Mouse (Mus musculus) gastrocnemius, adult 2 months (tissue): ENCODE results near the gene Ankrd37. TPM values are rescaled to one million over a fixed set of nuclear protein-coding genes. Genes with fewer than 3 reads are reported as not detected.

Experiments used
- DNase-seq: peaks from one replicate; pipeline ENCODE4 v3.0.0; 2022
- H3K27ac ChIP-seq: fragments of 200-600 bp; 2 replicates; pipeline ENCODE4 v1.8.1; 2022; ENCODE audit warnings: mild to moderate bottlenecking
- H3K4me3 ChIP-seq: fragments of 200-600 bp; 2 replicates; pipeline ENCODE4 v1.8.1; 2022; ENCODE audit warnings: mild to moderate bottlenecking, moderate library complexity
- CTCF ChIP-seq: fragments of 200-600 bp; IDR thresholded peaks from 2 replicates; pipeline ENCODE4 v1.8.1; 2022; ENCODE audit warnings: antibody characterized with exemption, mild to moderate bottlenecking, moderate library complexity
- intact Hi-C: fragments of 180-260 bp; cut with DNase I; formaldehyde crosslinking; loops from one replicate; pipeline ENCODE4 v1.15.1; 2025
- total RNA-seq, 2 experiments: library from RNA; stranded (reverse); gene quantifications; 2 replicates each; pipeline ENCODE4 v1.2.3; 2021

The Ankrd37 gene
- total RNA-seq, 2 experiments from 2014 or later = 1.9 to 6.2 TPM

DNA sequence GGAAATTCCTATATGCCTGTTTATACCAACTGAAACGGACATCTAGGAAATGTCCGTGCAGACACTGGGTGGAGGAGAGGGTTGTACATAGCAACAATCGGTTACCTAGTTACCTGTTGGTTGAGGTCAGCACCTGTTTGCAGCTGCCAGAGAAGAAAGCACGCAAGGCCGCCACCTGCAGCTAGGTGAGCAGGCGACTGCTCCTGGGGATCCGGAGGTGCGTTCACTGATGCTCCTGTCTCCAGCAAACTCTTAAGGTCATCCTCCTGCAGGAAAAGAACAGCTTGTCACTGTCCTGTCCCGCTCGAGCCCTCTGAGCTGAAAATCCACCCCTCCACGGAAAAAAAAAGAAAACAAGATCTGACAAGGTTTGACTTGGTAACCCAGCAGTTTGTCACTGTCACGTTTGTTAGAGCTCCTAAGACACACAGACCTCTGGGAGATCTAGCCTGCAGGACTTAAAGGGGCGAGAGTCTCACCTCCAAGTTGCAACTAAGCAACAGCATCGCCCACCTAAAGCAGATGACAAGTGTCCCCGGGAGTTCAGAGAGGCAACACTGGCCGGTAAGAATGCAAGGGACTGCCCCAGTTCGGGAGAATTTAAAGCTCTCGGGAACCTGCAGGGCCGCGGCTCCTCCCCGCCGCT is 6.2 kb downstream of the Ankrd37 start, which contains the start of gene Lrp2bp:
Gene Lrp2bp, plus strand, starts transcription at position 166 of the 646 bp plus-strand sequence.
- no peak for TF ChIP-seq CTCF
- Histone ChIP-seq H3K27ac (peak within 1 kb of the TSS; percentile 99), H3K4me3 (peak within 1 kb of the TSS; percentile 83)
- peak; percentile 32 for DNase-seq
- intact Hi-C loops = loop anchor here (5.0 kb wide), 1 partner anchor 153 kb away; the partner anchor contains the start of genes Cfap97 and Snx25

DNA sequence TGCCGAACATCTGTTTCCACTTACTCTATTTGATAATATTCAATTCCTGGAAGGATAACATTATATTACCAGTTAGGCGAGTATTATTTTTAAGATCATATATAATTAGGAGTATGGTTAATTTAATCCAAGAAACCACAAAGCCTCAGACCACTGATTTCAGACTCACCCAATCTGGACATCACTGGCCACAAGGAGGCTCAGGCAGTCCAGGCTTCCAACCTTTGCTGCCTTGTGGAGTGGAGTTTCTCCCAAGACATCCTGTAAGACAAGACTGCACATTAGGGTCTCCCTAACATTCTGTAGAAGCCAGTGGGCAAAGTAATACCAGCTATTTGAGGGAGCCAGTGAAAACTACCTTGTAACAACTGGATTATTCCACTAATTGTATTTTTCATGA is 7.3 kb downstream of the Ankrd37 start:
- Histone ChIP-seq H3K4me3 (peak overlapping the region; percentile 10; the same call in 1 of the 2 replicates), H3K27ac (no peak overlapping the region)
- DNase-seq = no peak
- TF ChIP-seq CTCF = peak; percentile 24; the same call in 1 of the 2 replicates
- intact Hi-C loops = loop anchor here (5.0 kb wide), 1 partner anchor 154 kb away; the partner anchor contains the start of genes Cfap97 and Snx25

DNA sequence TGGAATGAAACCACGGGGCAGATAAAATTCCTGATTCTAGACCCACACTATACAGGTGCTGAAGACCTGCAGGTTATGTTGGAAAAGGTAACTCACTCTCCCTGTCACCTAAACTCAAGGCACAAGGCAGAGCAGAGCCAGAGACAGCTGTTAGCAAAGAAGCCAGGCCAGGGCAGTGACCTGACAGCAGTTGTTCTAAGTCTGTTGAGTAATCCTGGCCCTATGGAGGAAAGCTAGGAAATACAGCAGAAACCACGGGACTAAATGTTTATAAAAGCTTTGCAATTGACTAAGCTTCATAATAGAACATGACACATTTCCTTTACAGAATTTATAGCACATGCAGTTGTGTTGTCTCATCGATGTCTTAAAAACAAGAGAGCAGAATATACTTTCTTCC is 9.9 kb downstream of the Ankrd37 start:
- no peak for TF ChIP-seq CTCF
- Histone ChIP-seq H3K27ac (no peak overlapping the region), H3K4me3 (no peak overlapping the region)
- intact Hi-C loops = loop anchor here (5.0 kb wide), 1 partner anchor 157 kb away; the partner anchor contains the start of genes Cfap97 and Snx25
- DNase-seq = no peak

DNA sequence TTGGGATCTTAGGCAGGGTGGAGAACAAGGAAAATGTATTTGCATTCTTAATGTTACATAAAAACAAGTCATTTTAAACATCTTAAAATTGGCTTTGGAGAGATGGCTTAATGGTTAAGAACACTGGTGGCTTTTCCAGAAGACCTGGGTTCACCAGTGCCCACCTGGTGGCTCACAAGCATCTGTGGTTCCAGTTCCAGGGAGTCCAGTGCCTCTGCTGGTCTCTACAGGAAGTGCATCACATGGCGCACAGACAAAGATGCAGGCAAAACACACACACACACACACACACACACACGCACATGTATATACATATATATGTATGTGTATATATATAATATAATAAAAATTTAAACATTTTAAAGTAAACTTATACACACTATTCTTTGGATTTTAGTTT is 11.4 kb downstream of the Ankrd37 start:
- intact Hi-C loops = no loop called here
- peak; percentile 38 for TF ChIP-seq CTCF
- no peak overlapping the region for H3K27ac ChIP-seq
- no peak overlapping the region for H3K4me3 ChIP-seq
- no peak for DNase-seq

GRCm38 (mm10) chr8:45990631-45991310 is 14.7 kb downstream of the Ankrd37 start:
- TF ChIP-seq CTCF = no peak
- H3K27ac ChIP-seq = no peak overlapping the region
- H3K4me3 ChIP-seq = no peak overlapping the region
- no peak for DNase-seq
- intact Hi-C loops = no loop called here

- H3K4me3 ChIP-seq = no peak overlapping the region
- intact Hi-C loops = no loop called here
- DNase-seq = no peak
- no peak for TF ChIP-seq CTCF
- no peak overlapping the region for H3K27ac ChIP-seq
These were observed 17.3 kb downstream of the Ankrd37 start for GRCm38 (mm10) chr8:45988189-45988588.

DNA sequence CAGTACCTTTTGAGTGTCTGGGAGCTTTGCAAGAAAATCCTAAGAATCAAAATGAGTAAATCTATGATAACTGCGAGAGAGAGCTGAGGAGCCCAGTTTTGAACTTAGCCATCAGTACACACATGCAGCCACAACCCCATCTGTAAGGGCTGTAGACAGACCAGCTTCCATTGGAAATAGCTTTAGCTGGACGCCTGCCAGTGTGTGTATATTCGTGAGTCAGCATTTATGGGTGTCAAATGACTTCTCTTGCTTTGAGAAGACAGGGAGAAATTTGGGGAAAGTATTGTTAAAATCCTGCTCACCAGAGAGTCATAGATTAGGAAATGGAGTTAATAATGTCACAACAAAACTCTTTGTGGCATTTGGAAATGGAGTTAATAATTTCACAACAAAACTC is 18.8 kb downstream of the Ankrd37 start:
- no peak for TF ChIP-seq CTCF
- H3K4me3 ChIP-seq = no peak overlapping the region
- intact Hi-C loops = no loop called here
- DNase-seq = peak; percentile 49
- H3K27ac ChIP-seq = peak overlapping the region; percentile 53; the same call in 1 of the 2 replicates

DNA sequence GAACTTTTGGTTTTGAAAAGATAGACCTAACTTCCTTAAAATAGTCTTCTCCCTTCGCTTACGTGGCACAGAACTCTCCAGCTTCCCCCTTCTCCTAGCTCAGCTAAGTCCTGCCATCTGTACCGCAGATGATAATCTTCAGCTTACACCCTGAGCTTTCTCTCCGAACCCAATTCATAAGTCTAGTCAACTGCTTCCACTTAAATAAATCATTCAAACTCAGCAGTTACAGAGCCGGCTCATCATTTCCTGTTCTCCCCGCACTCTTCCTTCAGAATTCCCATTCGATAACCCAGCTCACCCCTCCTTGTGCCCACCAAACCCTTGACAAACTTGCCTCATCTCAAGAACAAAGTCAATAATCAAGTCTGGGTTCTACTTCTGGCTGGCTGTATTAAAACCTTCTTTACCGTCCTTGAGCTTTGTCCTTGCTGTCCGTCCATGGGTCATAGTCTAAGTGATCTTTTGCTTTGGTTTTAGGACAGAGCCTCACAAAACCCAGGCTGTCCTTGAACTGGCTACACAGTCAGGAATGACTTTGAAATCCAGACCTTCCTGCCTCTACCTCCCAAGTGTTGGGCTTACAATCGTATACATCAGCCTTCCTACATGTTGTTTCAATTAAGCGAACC is 29.6 kb downstream of the Ankrd37 start:
- H3K27ac ChIP-seq = peak overlapping the region; percentile 92
- no peak for DNase-seq
- peak overlapping the region; percentile 90 for H3K4me3 ChIP-seq
- TF ChIP-seq CTCF = no peak
- intact Hi-C loops = no loop called here

DNA sequence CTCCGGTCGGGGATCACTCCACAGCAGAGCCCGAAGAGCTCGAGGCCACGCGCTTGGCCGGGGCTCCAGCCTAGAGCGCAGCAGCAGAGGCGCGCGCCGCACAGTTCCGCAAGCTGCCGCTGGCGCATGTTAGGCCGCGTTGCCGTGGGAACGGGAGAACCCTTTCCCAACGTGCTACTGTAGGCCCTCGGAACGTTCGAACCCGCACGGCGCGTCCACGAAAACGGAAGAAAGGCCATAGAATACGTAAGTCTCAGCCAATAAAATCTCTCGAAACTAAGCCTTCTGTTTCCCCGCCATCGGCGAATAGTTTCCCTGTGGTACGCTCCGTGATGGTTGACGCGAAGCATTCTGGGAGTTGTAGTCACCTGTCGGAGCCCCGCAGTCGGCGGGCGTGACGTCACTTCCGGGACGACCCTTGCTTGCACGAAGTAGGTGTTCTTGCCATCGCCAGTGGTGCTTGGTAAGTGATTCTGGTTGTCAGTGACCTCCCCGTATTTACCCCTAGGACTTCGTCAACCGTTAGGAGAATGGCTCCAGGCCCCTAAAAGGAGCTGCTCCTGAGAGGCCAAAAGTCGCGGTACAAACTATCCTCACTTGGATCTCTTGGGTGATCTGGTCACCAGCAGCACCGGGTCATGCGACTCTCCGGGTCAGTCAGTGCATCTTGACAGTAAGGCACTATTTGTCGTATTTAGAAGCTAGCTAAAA is 30.2 kb downstream of the Ankrd37 start, which contains the start of the genes 1700029J07Rik and Ufsp2:
Gene 1700029J07Rik, minus strand, starts transcription at position 127 of the 711 bp plus-strand sequence.
Gene Ufsp2, plus strand, starts transcription at position 403 of the 711 bp plus-strand sequence.
- peak; percentile 97 for DNase-seq
- TF ChIP-seq CTCF = peak; percentile 52
- Histone ChIP-seq H3K4me3 (peak within 1 kb of the TSS; percentile 90), H3K27ac (peak within 1 kb of the TSS; percentile 92)
- intact Hi-C loops = no loop called here

GRCm38 (mm10) chr8:45973988-45974505 is 31.5 kb downstream of the Ankrd37 start:
- no peak for DNase-seq
- H3K4me3 ChIP-seq = no peak overlapping the region
- no peak for TF ChIP-seq CTCF
- H3K27ac ChIP-seq = no peak overlapping the region
- intact Hi-C loops = no loop called here

GRCm38 (mm10) chr8:45970894-45971293 is 34.6 kb downstream of the Ankrd37 start:
- intact Hi-C loops = no loop called here
- no peak for DNase-seq
- Histone ChIP-seq H3K4me3 (no peak overlapping the region), H3K27ac (no peak overlapping the region)
- TF ChIP-seq CTCF = peak; percentile 30

- no peak for TF ChIP-seq CTCF
These were observed 54.9 kb downstream of the Ankrd37 start for GRCm38 (mm10) chr8:45950622-45951021.

More at GRCm38 (mm10) chr8:45950622-45951021, 54.9 kb downstream of the Ankrd37 start:
- H3K4me3 ChIP-seq = no peak overlapping the region
- intact Hi-C loops = no loop called here
- no peak for DNase-seq
- no peak overlapping the region for H3K27ac ChIP-seq

Other genes with a start within 250 kb of the Ankrd37 start
- 100 to 1,000 TPM; 516 to 675 TPM for gene Pdlim3, start 120.2 kb downstream of the Ankrd37 start, total RNA-seq
- gene Ccdc110, start 71.1 kb downstream of the Ankrd37 start, total RNA-seq = not detected
- under 1 TPM; 0.28 to 0.59 TPM for gene 1700029J07Rik, start 30.5 kb downstream of the Ankrd37 start, total RNA-seq
- gene Ufsp2, start 30.2 kb downstream of the Ankrd37 start, total RNA-seq = 10 to 100 TPM; 36.0 to 43.8 TPM
- 1 to 10 TPM; 1.9 to 2.2 TPM for gene Lrp2bp, start 6.4 kb downstream of the Ankrd37 start, total RNA-seq
- 10 to 100 TPM; 12.4 to 13.0 TPM for gene Cfap97, start 146.1 kb upstream of the Ankrd37 start, total RNA-seq
- 1 to 10 TPM; 6.0 to 6.4 TPM for gene Snx25, start 146.5 kb upstream of the Ankrd37 start, total RNA-seq
- 1,000 to 10,000 TPM; 2,736 to 3,418 TPM for gene Slc25a4, start 205.6 kb upstream of the Ankrd37 start, total RNA-seq